Mouse (Mus musculus): ENCODE measurements around the gene Gipr.

DNA sequence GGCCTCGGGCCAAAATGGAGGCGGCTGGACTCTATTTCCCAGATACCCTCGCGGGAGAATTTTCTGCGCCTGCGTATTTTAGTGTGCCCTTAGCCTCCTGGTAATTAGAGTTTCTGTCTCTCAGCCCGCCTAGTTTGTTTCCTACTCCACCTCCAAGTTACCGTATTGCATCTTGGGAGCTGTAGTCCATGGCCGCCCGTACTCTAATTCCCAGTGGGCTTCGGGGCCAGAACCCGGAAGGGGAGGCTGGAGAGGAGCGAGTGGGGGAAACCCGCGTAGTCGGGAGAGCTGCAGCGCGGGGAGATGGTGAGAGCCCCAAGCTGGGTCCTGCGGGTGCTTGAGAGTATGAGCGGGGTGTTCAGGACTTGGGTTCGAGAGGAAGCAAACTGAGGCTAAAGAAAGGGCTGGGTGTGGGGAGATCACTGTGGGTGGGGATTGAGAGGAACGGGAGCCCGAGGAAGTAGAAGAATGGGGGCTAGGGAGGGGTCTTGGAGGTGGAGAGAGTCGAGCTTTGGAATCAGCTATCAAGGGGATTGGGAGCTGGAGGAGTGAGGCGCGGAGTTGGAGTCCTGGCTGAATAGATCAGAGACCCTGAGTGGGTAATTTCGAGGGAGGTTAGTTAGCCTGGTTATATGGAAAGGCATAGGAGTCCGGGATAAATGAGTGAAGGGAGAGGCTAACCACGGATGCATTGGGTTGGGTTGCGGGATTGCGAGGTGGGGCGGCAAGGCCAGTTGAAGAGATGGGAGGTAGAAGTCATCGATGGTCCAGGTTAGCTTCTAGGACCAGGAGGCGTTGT is 46.1 kb downstream of the Gipr start, which contains the start of gene Fbxo46:
- TF ChIP-seq EP300 (IDR thresholded peaks at IDR 0.05; ENCODE audit: low read depth): no peak
- TF ChIP-seq CTCF (IDR thresholded peaks at IDR 0.05; ENCODE audit: low read depth): no peak

Measured in liver, embryonic 14.5 days (tissue).